In genomic region chr11:102763009-102763767, GRCm38 (mm10) we compare ENCODE assay signal across 9 mouse cellular contexts. TPM values are rescaled to one million over a fixed set of nuclear protein-coding genes. Genes with fewer than 3 reads are reported as not detected.
A peak's percentile ranks its signal among the peaks of the same experiment; 100 is the strongest.
DNase-seq lines count a peak whose midpoint lies in the region; ATAC-seq lines count a peak whose summit lies in the region.
"Had no signal": no experiment of that assay in that cellular context is flagged by ENCODE, and none has a peak within 500 bp of the region (broad histone marks: within the 10 kb centered on the region; RNA-seq: fewer than 3 reads in every experiment).

No protein-coding gene starts in this region.

- no peaks in the 10 kb centered on the region for H3K9me3 ChIP-seq in hindbrain, embryonic 16.5 days (ENCODE audit: control insufficient read depth, low read length)
- H3K9me3 ChIP-seq in neural tube, embryonic 13.5 days, result no peaks in the 10 kb centered on the region
- H3K9me3 ChIP-seq: liver, embryonic 15.5 days had no signal

- intact Hi-C loops in gastrocnemius, postnatal 14 days (cut with DNase I; ENCODE audit: low total_unique reads), result no loop called here

- H3K4me1 ChIP-seq in hindbrain, embryonic 16.5 days (ENCODE audit: control insufficient read depth, insufficient read depth, low read depth, low read length), result peaks cover 17% of the 10 kb centered on the region
- H3K4me1 ChIP-seq in neural tube, embryonic 13.5 days (replicated peaks), result peaks cover 33% of the 10 kb centered on the region

- peak; percentile 14; the same call in 1 of the 2 replicates for ATAC-seq in hindbrain, embryonic 16.5 days
- ATAC-seq in neural tube, embryonic 13.5 days (ENCODE audit: low read depth), result no peak

- H3K4me3 ChIP-seq in hindbrain, embryonic 16.5 days (ENCODE audit: low read length), result peak overlapping the region; percentile 81; the same call in 1 of the 2 replicates
- H3K4me3 ChIP-seq in neural tube, embryonic 13.5 days, result peak overlapping the region; percentile 72; the same call in 1 of the 2 replicates
- H3K4me3 ChIP-seq: liver, embryonic 15.5 days had no signal

- peak overlapping the region; percentile 92; the same call in 1 of the 2 replicates for H3K9ac ChIP-seq in hindbrain, embryonic 16.5 days (ENCODE audit: low read depth, low read length)
- no peak overlapping the region for H3K9ac ChIP-seq in neural tube, embryonic 13.5 days
- H3K9ac ChIP-seq: liver, embryonic 15.5 days had no signal

- DNase-seq in retina, postnatal 1 day, result peak; percentile 61
- no peak for DNase-seq in retina, embryonic 14.5 days (ENCODE audit: low spot score)
- DNase-seq in cerebellum, postnatal 25 days, result peak; percentile 62 to 65
- DNase-seq in gastrocnemius, postnatal 14 days, result no peak
- DNase-seq in spleen, postnatal 36 days (ENCODE audit: low spot score in 2 of 2), result no peak
- DNase-seq: kidney, adult 9 months had no signal

- no peak overlapping the region for H3K27ac ChIP-seq in hindbrain, embryonic 16.5 days (ENCODE audit: low read depth, low read length)
- peak overlapping the region; percentile 46; the same call in 1 of the 2 replicates for H3K27ac ChIP-seq in neural tube, embryonic 13.5 days (replicated peaks)
- H3K27ac ChIP-seq: liver, embryonic 15.5 days had no signal

- no peaks in the 10 kb centered on the region for H3K36me3 ChIP-seq in hindbrain, embryonic 16.5 days (ENCODE audit: control insufficient read depth, insufficient read depth, low read length)
- no peaks in the 10 kb centered on the region for H3K36me3 ChIP-seq in neural tube, embryonic 13.5 days
- H3K36me3 ChIP-seq: liver, embryonic 15.5 days had no signal

- no peaks in the 10 kb centered on the region for H3K27me3 ChIP-seq in hindbrain, embryonic 16.5 days (replicated peaks; ENCODE audit: control insufficient read depth, insufficient read depth, low read length)
- H3K27me3 ChIP-seq in neural tube, embryonic 13.5 days, result peaks cover 13% of the 10 kb centered on the region

- 46% methylated on average over 11 of the region's 11 CpGs for WGBS in hindbrain, embryonic 16.5 days
- 46% methylated on average over 11 of the region's 11 CpGs for WGBS in neural tube, embryonic 13.5 days

- peak overlapping the region; percentile 97 for H3K4me2 ChIP-seq in hindbrain, embryonic 16.5 days (ENCODE audit: low read length)
- H3K4me2 ChIP-seq in neural tube, embryonic 13.5 days, result peak overlapping the region; percentile 96
- H3K4me2 ChIP-seq: liver, embryonic 15.5 days had no signal

RNA-seq across cellular contexts. Expression of gene Adam11, which starts 1.9 kb away (rescaled TPM):
- 23.6 and 27.7 TPM in 2 replicates for polyA plus RNA-seq in hindbrain, embryonic 16.5 days (2015; fragmentation: Nextera tagmentation; extraction: Ambion mirVana)
- 40.1 and 47.0 TPM in 2 replicates for polyA plus RNA-seq in neural tube, embryonic 13.5 days (2015; fragmentation: Nextera tagmentation; extraction: Ambion mirVana)
- total RNA-seq in gastrocnemius, postnatal 14 days (2021), result 1 to 10 TPM in 1 of 2 experiments, under 1 TPM in 1; 0.84 to 1.4 TPM

RNA-seq across cellular contexts. Expression of gene Gjc1, which starts 56.3 kb away (rescaled TPM):
- 27.6 and 29.8 TPM in 2 replicates for polyA plus RNA-seq in hindbrain, embryonic 16.5 days (2015; fragmentation: Nextera tagmentation; extraction: Ambion mirVana)
- polyA plus RNA-seq in neural tube, embryonic 13.5 days (2015; fragmentation: Nextera tagmentation; extraction: Ambion mirVana), result 38.2 and 40.5 TPM in 2 replicates
- total RNA-seq in gastrocnemius, postnatal 14 days (2021), result 10 to 100 TPM; 15.2 to 17.9 TPM

Comparison
In these comparisons a context has a peak if more than half of its experiments do, and no peak if none do; other contexts are left out.
1. DNase-seq: peak in retina, postnatal 1 day (single experiment) and cerebellum, postnatal 25 days (2 of 2); none in retina, embryonic 14.5 days (single experiment), gastrocnemius, postnatal 14 days (single experiment) and spleen, postnatal 36 days (0 of 2).